Mouse (Mus musculus) NIH3T3 (cell line): Measurements from ENCODE around the gene Gm38655.
"Not testable (repeated sequence)": the region's sequence is repeated elsewhere in the genome, so short reads cannot be mapped to it uniquely, and the experiment has no call there.

Experiments used
- DNase-seq: peaks from one replicate; pipeline ENCODE4 v3.0.0-alpha.2; 2012; ENCODE audit warnings: low read depth

Gene Gm38655

GRCm38 (mm10) chr17:25175411-25175810 lies at the start of gene Gm38655:
TSS of gene Gm38655 (minus strand) at chr17:25175471.
- DNase-seq = no peak

DNA sequence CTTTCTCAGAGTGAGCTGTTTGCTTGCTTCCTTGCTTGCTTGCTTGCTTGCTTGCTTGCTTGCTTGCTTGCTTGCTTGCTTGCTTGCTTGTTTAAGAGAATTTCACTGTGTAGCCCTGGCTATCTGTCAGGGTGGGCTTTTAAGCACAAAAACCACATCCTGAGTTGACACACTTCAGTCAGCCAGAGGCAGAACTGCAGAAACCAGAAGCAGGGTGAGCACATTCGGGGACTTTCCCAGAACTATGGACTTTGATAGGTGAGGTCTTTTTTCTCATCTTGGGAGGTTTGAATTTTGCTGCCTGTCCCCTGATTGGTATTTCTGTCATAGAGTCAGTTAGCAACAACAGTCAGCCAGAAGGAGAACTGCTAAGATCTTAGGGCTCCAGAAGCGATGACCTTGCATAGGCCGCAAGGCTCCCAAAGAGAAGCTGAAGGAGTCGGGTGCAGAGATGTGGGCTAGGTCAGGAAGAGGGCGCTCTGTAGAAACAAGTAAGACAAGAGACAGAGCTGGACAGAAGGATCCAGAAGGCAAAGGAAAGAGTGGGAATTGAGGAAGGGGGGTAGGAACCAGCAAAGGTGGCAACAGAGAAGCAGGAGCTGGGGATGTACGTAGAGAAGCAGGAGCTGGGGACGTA lies 49.4 kb upstream of the Gm38655 start:
- DNase-seq = no peak

GRCm38 (mm10) chr17:25222951-25223601 lies 47.8 kb upstream of the Gm38655 start:
- peak; percentile 9 for DNase-seq

- not testable (repeated sequence) for DNase-seq
These were observed 47.3 kb upstream of the Gm38655 start for GRCm38 (mm10) chr17:25222504-25222940.

GRCm38 (mm10) chr17:25221821-25222503 lies 46.7 kb upstream of the Gm38655 start:
- DNase-seq = peak; percentile 80

GRCm38 (mm10) chr17:25220746-25221145 lies 45.5 kb upstream of the Gm38655 start:
- DNase-seq = no peak

GRCm38 (mm10) chr17:25219492-25220295 lies 44.4 kb upstream of the Gm38655 start:
- DNase-seq = no peak

DNA sequence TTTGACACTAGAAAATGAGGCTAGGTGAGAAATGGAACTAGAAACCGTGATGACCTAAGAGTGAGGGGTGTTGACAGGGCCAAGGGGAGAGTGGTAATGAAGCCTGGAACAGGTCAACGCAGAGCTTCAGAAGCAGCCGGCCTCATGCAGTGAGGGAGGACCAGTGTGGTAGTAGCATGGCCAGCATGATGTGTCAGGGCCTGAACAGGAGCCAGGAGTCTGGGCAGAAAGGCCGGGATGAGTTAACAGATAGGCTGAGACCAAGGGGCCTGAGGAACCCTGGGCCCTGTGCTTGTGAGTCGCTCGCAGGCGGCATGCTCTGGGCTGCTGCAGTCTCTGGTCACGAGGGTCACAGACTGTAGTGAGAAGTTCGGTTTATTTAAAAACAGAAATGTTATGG lies 43.7 kb upstream of the Gm38655 start:
- DNase-seq = peak; percentile 56

DNA sequence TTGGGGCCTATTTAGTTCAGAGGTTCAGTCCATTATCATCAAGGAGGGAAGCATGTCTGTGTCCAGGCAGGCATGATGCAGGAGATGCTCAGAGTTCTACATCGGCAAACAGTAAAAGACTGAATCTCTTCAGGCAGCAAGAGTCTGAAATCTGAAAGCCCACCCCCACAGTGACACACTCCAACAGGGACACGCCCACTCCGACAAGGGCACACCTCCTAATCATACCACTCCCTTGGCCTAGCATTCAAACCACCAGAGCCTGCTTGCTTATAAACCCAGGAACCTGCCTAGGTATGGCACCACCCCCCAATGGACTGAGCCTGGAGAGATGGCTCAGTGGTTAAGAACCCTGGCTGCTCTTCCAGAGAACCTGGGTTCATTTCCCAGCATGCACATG lies 40.2 kb upstream of the Gm38655 start:
- DNase-seq = no peak

GRCm38 (mm10) chr17:25211705-25212104 lies 36.4 kb upstream of the Gm38655 start:
- DNase-seq = peak; percentile 64

DNA sequence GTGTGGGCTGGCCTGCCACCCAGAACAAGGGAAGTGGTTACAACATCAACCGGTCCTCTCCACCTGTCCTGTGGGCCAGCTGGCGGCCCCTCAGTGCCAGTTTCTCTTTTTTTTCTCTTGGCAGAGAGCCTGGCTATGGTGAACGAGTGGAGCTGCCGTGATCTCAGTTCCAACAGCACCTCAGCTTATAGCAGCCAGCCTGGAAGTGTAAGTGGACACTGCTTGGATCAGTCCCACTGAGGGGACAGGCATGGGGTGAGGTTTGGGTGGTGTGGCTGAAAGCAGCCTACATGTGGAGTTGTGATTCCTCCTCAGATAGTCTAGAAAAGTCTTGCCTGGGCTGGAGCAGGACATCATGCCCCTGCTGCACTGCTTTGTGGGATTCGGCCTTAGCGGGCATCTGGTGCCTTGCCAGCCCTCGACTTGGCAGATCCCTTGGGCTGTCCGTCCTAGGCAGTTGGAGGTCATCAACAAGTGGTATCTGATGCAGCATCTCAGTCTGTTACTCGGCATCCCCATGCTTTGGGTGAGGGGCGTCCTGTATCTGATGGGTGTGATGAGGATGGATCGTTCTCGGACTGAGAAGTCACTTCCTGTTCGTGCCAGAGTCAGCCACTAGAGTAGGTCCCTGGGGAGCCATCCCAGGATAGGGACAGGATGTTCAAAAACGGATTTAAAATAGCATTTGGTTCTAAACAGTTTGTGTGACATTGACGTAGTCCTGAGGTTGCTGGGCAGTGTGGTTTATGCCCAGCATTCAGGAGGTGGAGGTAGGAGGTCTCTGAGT lies 35.6 kb upstream of the Gm38655 start:
- DNase-seq = no peak

GRCm38 (mm10) chr17:25210006-25210405 lies 34.7 kb upstream of the Gm38655 start:
- no peak for DNase-seq

- no peak for DNase-seq
These were observed 27.1 kb upstream of the Gm38655 start for GRCm38 (mm10) chr17:25202401-25202800.

DNA sequence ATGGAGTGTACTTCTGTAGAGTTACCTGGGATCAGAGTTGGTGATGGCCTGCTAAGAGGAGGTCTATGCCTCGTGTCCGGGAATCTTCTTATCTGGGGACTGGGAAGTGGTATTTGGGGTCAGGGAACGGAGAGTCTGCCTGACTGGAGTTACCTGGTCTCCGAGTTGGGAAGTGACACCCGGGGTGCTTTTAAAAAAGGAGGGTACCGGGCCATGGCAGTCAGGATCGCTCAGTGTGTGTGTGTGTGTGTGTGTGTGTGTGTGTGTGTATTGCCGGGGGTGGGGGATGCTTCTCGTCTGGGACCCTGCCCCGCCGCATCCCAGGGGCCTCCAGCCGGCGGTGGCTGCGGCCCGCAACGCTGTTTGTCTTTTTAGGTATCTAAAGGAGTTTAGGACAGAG lies 13.8 kb upstream of the Gm38655 start:
- DNase-seq = no peak

- DNase-seq = peak; percentile 88
These were observed 13.1 kb upstream of the Gm38655 start, which contains the start of gene Unkl for GRCm38 (mm10) chr17:25188150-25189031. TSS of gene Unkl (plus strand) at chr17:25188397.

DNA sequence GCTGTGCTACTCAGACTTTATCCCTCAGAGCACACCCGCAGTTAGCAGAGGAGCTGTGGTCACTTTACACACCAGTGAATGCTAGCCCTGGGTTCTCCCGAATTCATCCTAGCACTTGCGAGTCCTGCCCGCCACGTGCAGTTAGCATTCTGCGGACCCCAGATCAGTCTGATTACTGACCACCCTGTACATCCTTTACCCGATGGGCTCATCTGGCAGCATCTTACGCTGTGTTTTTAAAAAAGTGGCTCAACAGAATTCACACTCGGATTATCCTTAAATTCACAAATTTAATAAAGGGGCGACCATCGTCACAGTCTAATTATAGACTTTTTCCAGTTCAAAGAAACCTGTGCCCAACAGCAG lies 12.5 kb upstream of the Gm38655 start:
- no peak for DNase-seq

DNA sequence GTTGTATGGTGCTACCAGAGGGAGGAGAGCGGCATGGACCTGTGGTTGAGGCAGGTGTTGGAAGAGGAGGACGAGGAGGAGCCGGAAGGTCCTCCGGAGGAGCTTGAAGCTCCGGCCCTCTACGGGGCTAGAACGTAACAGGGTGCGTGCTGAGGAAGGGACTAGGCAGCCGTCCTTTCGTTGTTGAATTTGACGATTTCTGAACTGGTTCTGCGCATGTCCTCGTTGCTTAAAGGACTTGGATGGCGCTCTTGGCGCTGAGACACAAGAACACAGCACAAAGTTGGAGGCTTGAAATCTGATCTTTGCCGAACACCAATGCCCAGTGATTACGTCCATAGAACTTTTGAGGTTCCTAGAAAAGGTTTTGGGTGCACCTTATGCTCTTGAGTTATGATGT lies 9.7 kb upstream of the Gm38655 start:
- DNase-seq = peak; percentile 24

- DNase-seq = peak; percentile 99
These were observed 8.9 kb upstream of the Gm38655 start, which contains the start of gene BC003965 for GRCm38 (mm10) chr17:25184129-25184691. TSS of gene BC003965 (plus strand) at chr17:25184554.

DNA sequence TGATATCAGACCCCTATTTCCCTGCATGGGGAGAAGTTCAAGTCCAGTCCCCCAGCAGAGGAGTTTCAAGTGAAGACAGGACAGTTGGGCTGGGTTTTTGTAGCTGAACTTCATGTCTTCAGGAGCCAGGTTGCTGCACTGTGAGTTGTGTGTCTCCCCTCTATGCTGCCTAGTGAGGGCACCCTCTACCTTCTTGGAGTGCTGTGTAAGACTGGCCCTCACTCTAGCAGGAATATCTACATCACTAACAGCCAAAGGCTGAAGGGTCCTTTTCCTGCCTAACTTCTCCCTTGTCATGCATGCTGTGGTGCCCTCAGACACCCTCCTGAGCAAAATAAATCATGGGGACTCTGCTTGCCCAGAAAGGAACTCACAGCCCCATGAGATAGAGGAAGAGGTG lies 8.0 kb upstream of the Gm38655 start:
- DNase-seq = peak; percentile 68

GRCm38 (mm10) chr17:25172558-25172957 lies 2.7 kb downstream of the Gm38655 start:
- no peak for DNase-seq
